Mouse (Mus musculus) lung, postnatal 0 days (tissue): ENCODE results near the gene Armc5.

ENCODE experiments used
- CTCF ChIP-seq: IDR thresholded peaks from 2 replicates; pipeline ENCODE4 v1.5.1; 2016; ENCODE audit warnings: antibody characterized with exemption, mild to moderate bottlenecking
- EP300 ChIP-seq: IDR thresholded peaks from 2 replicates; pipeline ENCODE4 v1.6.1; 2016; ENCODE audit warnings: antibody characterized with exemption, mild to moderate bottlenecking, control low read depth

GRCm38 (mm10) chr7:128208187-128208586 lies 29.0 kb upstream of the Armc5 start:
- no peak for TF ChIP-seq EP300
- peak; percentile 94 for TF ChIP-seq CTCF
